Mouse (Mus musculus): ENCODE measurements at regions not wholly inside any gene's neighbourhood (a gene's known extent, or its start where the extent isn't known, plus 50 kb on each side); places are given as distances from the start of the nearest gene placed in this dataset.

DNA sequence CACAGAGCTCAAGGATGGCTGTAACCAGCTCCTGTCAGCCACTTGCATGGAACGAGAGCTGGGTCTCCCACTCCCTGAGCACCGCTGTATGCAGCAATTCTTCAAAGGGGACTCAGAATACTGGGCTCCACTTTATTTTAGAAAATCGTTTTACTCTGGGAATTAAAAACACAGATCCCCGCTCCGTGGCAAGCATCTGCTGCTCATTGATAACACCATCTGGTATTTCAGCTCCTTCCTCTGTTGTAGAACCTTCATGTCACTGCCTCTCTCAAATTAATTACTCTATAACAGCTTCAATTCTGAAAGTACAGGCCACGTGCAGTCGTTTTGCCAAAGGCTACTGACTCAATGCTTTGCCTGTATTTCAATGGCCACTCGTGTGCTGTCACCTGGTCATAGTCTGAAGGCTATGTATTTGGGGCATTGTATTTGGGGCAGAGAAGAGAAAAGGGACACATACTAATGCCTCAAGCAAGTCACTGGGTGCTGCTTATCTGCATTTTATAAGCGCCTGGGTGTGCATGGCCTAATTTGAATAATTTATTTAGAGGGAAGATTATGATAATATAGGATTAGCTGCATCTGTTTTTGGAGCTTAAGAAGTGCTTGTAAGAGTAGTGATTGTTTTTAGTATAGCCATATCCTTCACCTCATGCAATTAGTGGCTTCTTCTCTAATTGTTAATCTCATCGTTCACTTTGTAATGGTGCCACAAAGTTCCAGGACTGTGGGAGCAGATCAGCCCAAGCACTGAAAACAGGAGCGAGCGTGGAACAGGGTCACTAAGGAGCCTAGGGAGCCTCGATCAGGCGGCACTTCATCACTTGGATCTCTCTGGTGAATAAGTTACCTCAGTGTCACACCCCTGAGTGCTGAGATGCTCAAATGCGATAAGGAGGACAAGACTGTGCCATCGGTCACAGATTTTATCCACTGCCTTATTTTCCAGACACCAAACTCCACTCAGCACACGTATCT, 383.3 kb downstream of the Ins1 start:
- no peak overlapping the region for H3K9ac ChIP-seq (ENCODE audit: control insufficient read depth, low read depth, low read length, poor library complexity, severe bottlenecking)
- H3K79me2 ChIP-seq (ENCODE audit: control insufficient read depth, insufficient read depth, low read length, poor library complexity): no peaks in the 10 kb centered on the region
- DNase-seq (ENCODE audit: low read depth, low spot score): no peak
- H3K4me1 ChIP-seq (ENCODE audit: control insufficient read depth in 1 of 2, insufficient read depth in 2 of 2, low read length in 2 of 2): no peaks in the 10 kb centered on the region
- no peak for TF ChIP-seq GABPA (IDR thresholded peaks at IDR 0.05; ENCODE audit: low read depth, low read length)
- TF ChIP-seq ELF1 (IDR thresholded peaks at IDR 0.05; ENCODE audit: low read depth, low read length): no peak
- TF ChIP-seq ZKSCAN1 (IDR thresholded peaks at IDR 0.05; ENCODE audit: low read depth, low read length): no peak
- no peak for TF ChIP-seq UBTF (IDR thresholded peaks at IDR 0.05; ENCODE audit: borderline replicate concordance, insufficient read depth, low read depth, low read length)
- no peak for TF ChIP-seq TCF12 (IDR thresholded peaks at IDR 0.05; ENCODE audit: low read depth, low read length)
- no peak for TF ChIP-seq CTCF (IDR thresholded peaks at IDR 0.05 in 2 of 3, conservative IDR thresholded peaks at IDR 0.05 in 1 of 3; ENCODE audit: control insufficient read depth in 1 of 3, insufficient read depth in 1 of 3, low read depth in 2 of 3, low read length in 3 of 3, poor library complexity in 1 of 3, severe bottlenecking in 1 of 3)
- no peak for TF ChIP-seq ZNF384 (IDR thresholded peaks at IDR 0.05; ENCODE audit: low read depth, low read length)
- TF ChIP-seq MEF2A (IDR thresholded peaks at IDR 0.05; ENCODE audit: extremely low read depth, insufficient replicate concordance, low read depth, low read length, poor library complexity, severe bottlenecking): no peak
- no peak for TF ChIP-seq MYC (IDR thresholded peaks at IDR 0.05; ENCODE audit: low read depth, low read length)
- no peak for TF ChIP-seq CHD2 (IDR thresholded peaks at IDR 0.05; ENCODE audit: low read length)
- H3K36me3 ChIP-seq (ENCODE audit: control insufficient read depth in 1 of 2, insufficient read depth in 2 of 2, low read length in 2 of 2): no peaks in the 10 kb centered on the region
- no peaks in the 10 kb centered on the region for H3K9me3 ChIP-seq (replicated peaks; ENCODE audit: insufficient read depth, low read length)
- H3K27ac ChIP-seq (ENCODE audit: control insufficient read depth, low read depth, low read length): no peak overlapping the region
- H3K27me3 ChIP-seq (ENCODE audit: control insufficient read depth in 1 of 2, insufficient read depth in 2 of 2, low read length in 2 of 2): 0 out of 4 replicates have a peak, but pooled peaks cover 0 to 2% of the 10 kb centered on the region in 2 experiments
- H3K4me3 ChIP-seq (ENCODE audit: control insufficient read depth in 1 of 2, insufficient read depth in 1 of 2, low read depth in 2 of 2, low read length in 2 of 2): no peak overlapping the region

DNA sequence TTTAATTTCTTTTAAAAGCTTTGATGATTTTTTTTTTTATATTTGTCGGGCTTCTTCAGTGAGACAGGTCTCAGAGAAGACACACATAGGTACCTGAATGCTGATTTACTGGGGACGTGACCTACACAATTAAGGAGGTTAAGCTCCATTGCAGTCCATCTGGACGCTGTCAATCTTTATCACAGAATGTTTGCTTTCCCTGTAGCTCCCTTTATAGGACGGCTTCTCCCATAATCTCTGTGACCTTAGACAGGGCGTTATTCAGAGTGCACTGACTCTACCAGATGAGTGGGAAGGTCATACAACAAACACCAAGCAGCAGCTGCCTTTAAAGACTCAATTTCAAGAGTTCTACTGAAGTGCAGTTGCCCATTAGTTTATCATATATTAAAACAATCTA, 376.1 kb downstream of the Ins1 start:
- Histone ChIP-seq H3K27me3 (ENCODE audit: control insufficient read depth in 1 of 2, insufficient read depth in 2 of 2, low read length in 2 of 2) (no peaks in the 10 kb centered on the region), H3K4me3 (ENCODE audit: control insufficient read depth in 1 of 2, insufficient read depth in 1 of 2, low read depth in 2 of 2, low read length in 2 of 2) (no peak overlapping the region), H3K4me1 (ENCODE audit: control insufficient read depth in 1 of 2, insufficient read depth in 2 of 2, low read length in 2 of 2) (no peaks in the 10 kb centered on the region), H3K9me3 (replicated peaks; ENCODE audit: insufficient read depth, low read length) (no peaks in the 10 kb centered on the region), H3K9ac (ENCODE audit: control insufficient read depth, low read depth, low read length, poor library complexity, severe bottlenecking) (no peak overlapping the region), H3K36me3 (ENCODE audit: control insufficient read depth in 1 of 2, insufficient read depth in 2 of 2, low read length in 2 of 2) (no peaks in the 10 kb centered on the region), H3K79me2 (ENCODE audit: control insufficient read depth, insufficient read depth, low read length, poor library complexity) (no peaks in the 10 kb centered on the region), H3K27ac (ENCODE audit: control insufficient read depth, low read depth, low read length) (no peak overlapping the region)
- DNase-seq (ENCODE audit: low read depth, low spot score): no peak
- no peak for TF ChIP-seq GATA1 (IDR thresholded peaks at IDR 0.05; ENCODE audit: low read depth, low read length)
- TF ChIP-seq USF1 (IDR thresholded peaks at IDR 0.05; ENCODE audit: low read depth, low read length): no peak

DNA sequence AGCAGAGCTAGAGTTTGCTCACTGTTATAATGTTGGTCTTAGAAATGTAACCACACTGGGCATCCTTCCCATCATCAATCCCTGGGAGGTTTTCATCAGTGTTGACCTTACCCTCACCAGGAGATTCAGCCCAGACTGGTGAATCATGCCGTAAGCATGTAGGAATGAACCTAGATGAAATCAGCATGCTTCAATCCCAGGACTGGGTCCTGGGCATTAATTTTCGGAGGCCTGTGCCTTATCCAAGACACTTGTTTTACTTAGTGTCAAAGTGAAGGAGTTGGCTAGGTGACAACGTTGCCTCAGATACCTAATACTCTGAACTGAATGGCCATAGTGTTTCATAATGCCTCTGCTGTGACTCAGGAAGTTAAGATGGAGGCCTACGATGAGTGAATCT, 368.4 kb downstream of the Ins1 start:
- Histone ChIP-seq H3K4me1 (ENCODE audit: control insufficient read depth in 1 of 2, insufficient read depth in 2 of 2, low read length in 2 of 2) (no peaks in the 10 kb centered on the region), H3K9ac (ENCODE audit: control insufficient read depth, low read depth, low read length, poor library complexity, severe bottlenecking) (no peak overlapping the region), H3K9me3 (replicated peaks; ENCODE audit: insufficient read depth, low read length) (no peaks in the 10 kb centered on the region), H3K79me2 (ENCODE audit: control insufficient read depth, insufficient read depth, low read length, poor library complexity) (no peaks in the 10 kb centered on the region), H3K36me3 (ENCODE audit: control insufficient read depth in 1 of 2, insufficient read depth in 2 of 2, low read length in 2 of 2) (no peaks in the 10 kb centered on the region), H3K27ac (ENCODE audit: control insufficient read depth, low read depth, low read length) (no peak overlapping the region), H3K4me3 (ENCODE audit: control insufficient read depth in 1 of 2, insufficient read depth in 1 of 2, low read depth in 2 of 2, low read length in 2 of 2) (no peak overlapping the region), H3K27me3 (ENCODE audit: control insufficient read depth in 1 of 2, insufficient read depth in 2 of 2, low read length in 2 of 2) (no peaks in the 10 kb centered on the region)
- TF ChIP-seq MXI1 (IDR thresholded peaks at IDR 0.05; ENCODE audit: low read depth, low read length): no peak
- TF ChIP-seq SMC3 (IDR thresholded peaks at IDR 0.05; ENCODE audit: low read depth, low read length): no peak
- no peak for TF ChIP-seq HCFC1 (IDR thresholded peaks at IDR 0.05; ENCODE audit: low read depth, low read length)
- TF ChIP-seq NELFE (IDR thresholded peaks at IDR 0.05; ENCODE audit: low read depth, low read length): no peak
- no peak for TF ChIP-seq MYC (IDR thresholded peaks at IDR 0.05; ENCODE audit: low read depth, low read length)
- DNase-seq (ENCODE audit: low read depth, low spot score): no peak
